Mouse (Mus musculus): Measurements from ENCODE around the gene Dph1. TPM values are rescaled to one million over a fixed set of nuclear protein-coding genes. Genes with fewer than 3 reads are reported as not detected.
A peak's percentile ranks its signal among the peaks of the same experiment; 100 is the strongest.
"Not testable (repeated sequence)": the region's sequence is repeated elsewhere in the genome, so short reads cannot be mapped to it uniquely, and the experiment has no call there.

The Dph1 gene
- polyA plus RNA-seq, 1 experiment from 2014 or later = 26.3 TPM

GRCm38 (mm10) chr11:75183917-75184570 is 7.0 kb downstream of the Dph1 start:
- no peaks in the 10 kb centered on the region for H3K9me3 ChIP-seq (replicated peaks; ENCODE audit: low read length)
- no peak for TF ChIP-seq CTCF (IDR thresholded peaks at IDR 0.05; ENCODE audit: low read depth)
- ATAC-seq (replicated peaks; ENCODE audit: low FRiP score, low read depth) (no peak), DNase-seq (ENCODE audit: low spot score) (no peak)
- H3K9ac ChIP-seq (ENCODE audit: low read depth, low read length) = no peak overlapping the region
- 0 out of 2 replicates have a peak, but pooled peaks cover 1% of the 10 kb centered on the region for H3K4me1 ChIP-seq (replicated peaks; ENCODE audit: insufficient read depth, low read length)
- no peak overlapping the region for H3K4me3 ChIP-seq (replicated peaks; ENCODE audit: low read depth, low read length)
- H3K27me3 ChIP-seq (ENCODE audit: insufficient read depth, low read length) = no peaks in the 10 kb centered on the region
- peaks cover 17% of the 10 kb centered on the region; the same call in 1 of the 2 replicates for H3K36me3 ChIP-seq (ENCODE audit: insufficient read depth, low read length)
- no peak overlapping the region for H3K4me2 ChIP-seq (ENCODE audit: low read length)
- H3K27ac ChIP-seq = no peak overlapping the region
- WGBS = 86% methylated on average over 2 of the region's 2 CpGs

GRCm38 (mm10) chr11:75178672-75179208 is 12.3 kb downstream of the Dph1 start, which contains the start of gene Ovca2:
Ovca2 (minus strand) TSS chr11:75178835.
- Histone ChIP-seq H3K27ac (peak within 1 kb of the TSS; percentile 73), H3K4me2 (ENCODE audit: low read length) (peak within 1 kb of the TSS; percentile 75), H3K9me3 (replicated peaks; ENCODE audit: low read length) (no peaks in the 10 kb centered on the region), H3K4me1 (replicated peaks; ENCODE audit: insufficient read depth, low read length) (peaks cover 9% of the 10 kb centered on the region), H3K27me3 (ENCODE audit: insufficient read depth, low read length) (no peaks in the 10 kb centered on the region), H3K36me3 (ENCODE audit: insufficient read depth, low read length) (peaks cover 25% of the 10 kb centered on the region; the same call in 1 of the 2 replicates), H3K4me3 (replicated peaks; ENCODE audit: low read depth, low read length) (peak within 1 kb of the TSS; percentile 84), H3K9ac (ENCODE audit: low read depth, low read length) (peak within 1 kb of the TSS; percentile 89)
- DNase-seq (ENCODE audit: low spot score) (peak; percentile 97), ATAC-seq (replicated peaks; ENCODE audit: low FRiP score, low read depth) (peak; percentile 92)
- peak; percentile 93 for TF ChIP-seq CTCF (IDR thresholded peaks at IDR 0.05; ENCODE audit: low read depth)
- WGBS = under 1% methylated on average over 32 of the region's 33 CpGs

- Histone ChIP-seq H3K4me3 (replicated peaks; ENCODE audit: low read depth, low read length) (peak overlapping the region; percentile 84), H3K4me1 (replicated peaks; ENCODE audit: insufficient read depth, low read length) (peaks cover 9% of the 10 kb centered on the region), H3K9me3 (replicated peaks; ENCODE audit: low read length) (no peaks in the 10 kb centered on the region), H3K9ac (ENCODE audit: low read depth, low read length) (peak overlapping the region; percentile 89), H3K27me3 (ENCODE audit: insufficient read depth, low read length) (no peaks in the 10 kb centered on the region), H3K27ac (peak overlapping the region; percentile 73), H3K36me3 (ENCODE audit: insufficient read depth, low read length) (peaks cover 19% of the 10 kb centered on the region; the same call in 1 of the 2 replicates), H3K4me2 (ENCODE audit: low read length) (peak overlapping the region; percentile 75)
- no peak for TF ChIP-seq CTCF (IDR thresholded peaks at IDR 0.05; ENCODE audit: low read depth)
- ATAC-seq (replicated peaks; ENCODE audit: low FRiP score, low read depth) = no peak
- WGBS = 42% methylated on average over 12 of the region's 12 CpGs
- no peak for DNase-seq (ENCODE audit: low spot score)
These were observed 13.0 kb downstream of the Dph1 start for GRCm38 (mm10) chr11:75178011-75178410.

- not testable (repeated sequence) for H3K9ac ChIP-seq (ENCODE audit: low read depth, low read length); H3K4me3 ChIP-seq (replicated peaks; ENCODE audit: low read depth, low read length); H3K27me3 ChIP-seq (ENCODE audit: insufficient read depth, low read length); H3K36me3 ChIP-seq (ENCODE audit: insufficient read depth, low read length); H3K27ac ChIP-seq; DNase-seq (ENCODE audit: low spot score); H3K4me2 ChIP-seq (ENCODE audit: low read length); H3K9me3 ChIP-seq (replicated peaks; ENCODE audit: low read length); ATAC-seq (replicated peaks; ENCODE audit: low FRiP score, low read depth)
- peaks cover 20% of the 10 kb centered on the region for H3K4me1 ChIP-seq (replicated peaks; ENCODE audit: insufficient read depth, low read length)
- 68% methylated on average over 6 of the region's 6 CpGs for WGBS
These were observed 16.5 kb downstream of the Dph1 start for GRCm38 (mm10) chr11:75174574-75174973.

GRCm38 (mm10) chr11:75173799-75174165 is 17.3 kb downstream of the Dph1 start:
- Histone ChIP-seq H3K36me3 (ENCODE audit: insufficient read depth, low read length) (peaks cover 10% of the 10 kb centered on the region; the same call in 1 of the 2 replicates), H3K9ac (ENCODE audit: low read depth, low read length) (0 out of 2 replicates have a peak overlapping the region, but pooled peaks have one; percentile 46), H3K9me3 (replicated peaks; ENCODE audit: low read length) (no peaks in the 10 kb centered on the region), H3K4me3 (replicated peaks; ENCODE audit: low read depth, low read length) (peak overlapping the region; percentile 48), H3K27ac (no peak overlapping the region), H3K4me1 (replicated peaks; ENCODE audit: insufficient read depth, low read length) (peaks cover 18% of the 10 kb centered on the region), H3K4me2 (ENCODE audit: low read length) (peak overlapping the region; percentile 84), H3K27me3 (ENCODE audit: insufficient read depth, low read length) (peaks cover 3% of the 10 kb centered on the region; the same call in 1 of the 2 replicates)
- no peak for DNase-seq (ENCODE audit: low spot score)
- WGBS = 3% methylated on average over 15 of the region's 15 CpGs
- ATAC-seq (replicated peaks; ENCODE audit: low FRiP score, low read depth) = no peak
- no peak for TF ChIP-seq CTCF (IDR thresholded peaks at IDR 0.05; ENCODE audit: low read depth)

GRCm38 (mm10) chr11:75173095-75173798 is 17.8 kb downstream of the Dph1 start:
- peaks cover 10% of the 10 kb centered on the region; the same call in 1 of the 2 replicates for H3K36me3 ChIP-seq (ENCODE audit: insufficient read depth, low read length)
- peak overlapping the region; percentile 48 for H3K4me3 ChIP-seq (replicated peaks; ENCODE audit: low read depth, low read length)
- H3K9me3 ChIP-seq (replicated peaks; ENCODE audit: low read length) = no peaks in the 10 kb centered on the region
- H3K9ac ChIP-seq (ENCODE audit: low read depth, low read length) = peak overlapping the region; percentile 46
- H3K4me2 ChIP-seq (ENCODE audit: low read length) = peak overlapping the region; percentile 84
- no peak overlapping the region for H3K27ac ChIP-seq
- ATAC-seq (replicated peaks; ENCODE audit: low FRiP score, low read depth) (peak; percentile 63), DNase-seq (ENCODE audit: low spot score) (peak; percentile 86)
- H3K4me1 ChIP-seq (replicated peaks; ENCODE audit: insufficient read depth, low read length) = peaks cover 20% of the 10 kb centered on the region
- WGBS = 1% methylated on average over 71 of the region's 71 CpGs
- peaks cover 3% of the 10 kb centered on the region; the same call in 1 of the 2 replicates for H3K27me3 ChIP-seq (ENCODE audit: insufficient read depth, low read length)
- TF ChIP-seq CTCF (IDR thresholded peaks at IDR 0.05; ENCODE audit: low read depth) = no peak

All from kidney, postnatal 0 days (tissue).